Mouse (Mus musculus) cerebellum, postnatal 36 days (tissue): ENCODE measurements around the gene Rpap3.

Experiments used
- DNase-seq, 2 experiments: peaks; one replicate each; pipeline ENCODE4 v3.0.0; 2021 to 2022; ENCODE audit warnings: mixed read lengths in 2 of 2

The Rpap3 gene

DNA sequence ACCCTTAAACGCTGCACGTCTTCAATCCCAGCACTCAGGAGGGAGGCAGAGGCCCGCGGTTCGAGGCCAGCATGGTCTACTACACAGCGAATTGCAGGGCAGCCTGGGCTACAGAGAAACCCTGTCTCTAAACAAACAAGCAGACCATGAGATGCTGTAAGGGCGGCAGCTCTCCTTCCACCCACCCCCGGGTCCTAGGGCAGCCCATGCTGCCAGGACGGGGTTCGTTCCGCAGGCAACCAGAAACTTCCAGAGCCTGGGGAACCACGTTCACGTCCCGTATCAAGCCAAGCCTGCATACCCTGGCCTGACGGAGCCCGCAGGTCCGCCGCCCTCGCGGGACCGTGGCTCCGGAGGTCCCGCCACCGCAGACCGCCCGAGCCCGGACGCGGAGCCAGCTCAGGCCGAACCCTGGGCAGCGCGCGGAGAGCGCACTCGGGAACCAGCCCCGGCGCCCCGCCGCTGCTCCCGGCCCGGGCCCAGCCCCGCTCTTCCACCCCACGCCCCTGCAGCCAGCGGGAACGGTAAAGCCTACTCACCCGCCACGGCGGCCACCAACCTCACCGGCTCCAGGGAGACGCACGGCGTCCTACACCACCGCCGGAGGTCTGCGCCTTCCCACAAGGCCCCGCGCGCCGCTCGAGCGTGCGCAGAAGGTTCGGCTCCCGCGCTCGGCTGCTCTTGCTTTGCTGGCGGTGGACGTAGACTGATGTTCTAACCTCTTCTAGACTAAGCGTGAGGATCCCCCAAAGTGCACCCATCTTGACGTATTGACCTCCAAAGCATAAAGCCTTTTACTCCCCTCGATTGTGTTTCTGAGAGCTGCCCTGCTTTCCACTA lies at the start of gene Rpap3:
Gene Rpap3 (minus strand): TSS at position 615 of the 840 bp plus-strand sequence.
- peak; percentile 88 for DNase-seq

DNA sequence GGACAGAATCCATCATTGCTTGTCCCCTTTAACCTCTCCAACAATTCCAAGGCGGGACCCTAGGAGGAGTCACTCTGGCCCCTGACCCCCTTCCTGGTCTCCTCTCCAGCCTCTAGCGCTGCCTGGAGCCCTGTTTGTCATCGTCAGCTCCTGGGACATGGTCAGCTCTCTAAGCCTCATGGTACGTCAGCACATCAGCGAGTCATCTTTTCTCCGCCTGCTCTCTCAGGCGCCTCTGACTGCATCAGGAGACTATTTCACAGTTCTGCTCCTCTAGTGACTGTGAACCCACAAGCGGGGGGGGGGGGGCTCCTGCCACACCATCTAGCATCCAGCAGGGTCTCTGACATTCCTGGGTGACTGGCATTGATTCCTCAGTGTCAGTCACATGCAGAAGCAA lies 49.7 kb upstream of the Rpap3 start:
- DNase-seq: no peak

GRCm38 (mm10) chr15:97754476-97754875 lies 48.9 kb upstream of the Rpap3 start:
- no peak for DNase-seq

DNA sequence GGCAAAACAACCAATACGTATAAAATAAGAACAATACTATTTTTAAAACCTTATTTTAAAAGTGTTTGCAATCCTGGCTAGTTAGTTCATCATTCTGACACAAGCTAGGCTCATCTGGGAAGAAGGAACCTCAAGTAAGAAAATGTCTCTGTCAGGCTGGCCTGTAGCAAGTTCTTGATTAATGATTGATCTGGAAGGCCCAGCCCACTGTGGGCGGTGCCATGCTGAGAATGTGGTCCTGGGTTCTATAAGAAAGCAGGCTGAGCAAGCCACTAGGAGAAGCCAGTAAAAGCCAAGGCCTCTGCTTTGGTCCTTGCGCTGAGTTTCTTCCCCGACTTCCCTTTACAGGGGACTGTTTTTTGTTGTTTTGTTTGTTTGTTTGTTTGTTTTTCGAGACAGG lies 46.9 kb upstream of the Rpap3 start:
- DNase-seq: no peak

DNA sequence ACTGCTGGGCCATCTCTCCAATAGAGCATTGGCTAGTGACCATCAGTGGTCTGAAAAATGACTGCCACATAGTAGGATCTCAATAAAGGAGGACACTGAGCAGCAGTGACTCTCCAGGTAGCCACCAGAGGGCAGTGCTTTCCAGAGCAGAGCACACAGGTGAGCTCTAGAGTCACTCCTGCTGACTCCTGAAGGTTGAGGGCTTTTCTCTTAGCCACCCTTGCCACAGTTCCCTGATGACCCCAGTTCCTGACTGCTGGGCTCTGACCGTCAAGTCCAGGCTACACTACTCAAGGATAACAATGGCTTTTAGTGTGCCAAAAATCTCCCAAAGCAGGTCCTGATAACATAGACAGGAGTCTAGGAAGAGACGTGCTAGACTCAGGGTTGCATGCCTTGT lies 46.1 kb upstream of the Rpap3 start:
- no peak for DNase-seq

GRCm38 (mm10) chr15:97750697-97751096 lies 45.1 kb upstream of the Rpap3 start:
- DNase-seq: peak; percentile 44 to 54

- DNase-seq: no peak
Observed at GRCm38 (mm10) chr15:97749841-97750240, 44.2 kb upstream of the Rpap3 start.

DNA sequence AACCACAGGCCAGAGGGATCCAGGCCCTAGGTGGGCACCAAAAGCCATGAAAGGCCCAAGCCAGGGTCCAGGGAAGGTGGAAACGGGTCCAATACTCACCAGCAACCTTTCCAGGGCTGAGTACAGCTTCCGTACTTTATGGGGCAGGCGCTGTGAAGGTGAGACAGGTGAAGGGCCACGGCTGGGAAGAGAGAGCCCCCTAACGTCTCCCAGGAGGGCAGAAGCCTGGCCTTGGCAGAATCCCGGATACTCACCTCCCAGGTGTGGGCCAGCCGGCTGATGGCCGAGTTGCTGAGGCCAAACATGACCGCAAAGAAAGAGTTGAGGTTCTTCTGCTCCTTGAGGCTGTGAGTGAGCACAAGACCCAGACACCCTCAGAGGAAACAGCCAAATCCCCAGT lies 43.8 kb upstream of the Rpap3 start:
- DNase-seq: no peak

- DNase-seq: no peak
Observed at GRCm38 (mm10) chr15:97748964-97749363, 43.3 kb upstream of the Rpap3 start.

GRCm38 (mm10) chr15:97748309-97748708 lies 42.7 kb upstream of the Rpap3 start:
- DNase-seq: no peak

- DNase-seq: no peak
Observed at GRCm38 (mm10) chr15:97747486-97747885, 41.9 kb upstream of the Rpap3 start.

GRCm38 (mm10) chr15:97746748-97747147 lies 41.1 kb upstream of the Rpap3 start:
- DNase-seq: no peak

DNA sequence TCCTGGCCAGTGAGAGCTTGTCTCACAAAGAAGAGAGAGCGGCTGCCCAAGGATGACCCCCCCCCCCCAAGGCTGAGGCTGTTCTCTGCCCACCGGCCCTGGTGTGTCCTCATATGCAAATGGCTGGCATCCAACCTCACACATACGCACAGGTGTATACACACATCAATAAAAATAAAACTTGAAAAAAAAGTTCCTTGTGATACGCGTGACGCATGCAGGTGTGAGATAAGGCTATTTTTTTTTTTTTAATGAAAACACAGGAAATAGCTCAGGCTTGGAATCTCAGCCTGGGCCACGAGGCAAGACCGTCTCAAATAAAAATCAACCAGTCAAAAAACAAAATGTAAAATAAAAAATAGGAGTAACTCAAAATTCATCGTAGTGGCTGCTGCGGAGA lies 40.7 kb upstream of the Rpap3 start:
- DNase-seq: no peak

- peak in 1 of 2 experiments; percentile 23 for DNase-seq
Observed at GRCm38 (mm10) chr15:97745331-97745730, 39.7 kb upstream of the Rpap3 start.

DNA sequence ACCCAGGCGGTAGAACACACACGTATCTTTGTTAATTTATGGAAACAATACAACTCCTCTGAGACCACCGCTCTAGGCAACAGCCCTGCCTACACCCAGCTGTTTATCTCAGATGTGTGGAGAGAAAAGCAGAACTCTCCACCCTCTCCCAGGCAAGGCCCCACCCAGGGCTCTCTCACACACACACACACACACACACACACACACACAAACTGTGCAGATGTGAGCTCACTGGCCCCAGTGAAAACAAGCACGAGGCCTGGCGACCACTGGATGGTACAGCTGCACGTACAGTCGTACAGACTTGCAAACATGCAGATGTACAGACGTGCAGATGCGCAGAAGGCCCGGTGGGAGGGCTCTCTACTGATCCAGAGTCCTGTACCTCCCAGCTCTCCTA lies 39.3 kb upstream of the Rpap3 start:
- DNase-seq: no peak

DNA sequence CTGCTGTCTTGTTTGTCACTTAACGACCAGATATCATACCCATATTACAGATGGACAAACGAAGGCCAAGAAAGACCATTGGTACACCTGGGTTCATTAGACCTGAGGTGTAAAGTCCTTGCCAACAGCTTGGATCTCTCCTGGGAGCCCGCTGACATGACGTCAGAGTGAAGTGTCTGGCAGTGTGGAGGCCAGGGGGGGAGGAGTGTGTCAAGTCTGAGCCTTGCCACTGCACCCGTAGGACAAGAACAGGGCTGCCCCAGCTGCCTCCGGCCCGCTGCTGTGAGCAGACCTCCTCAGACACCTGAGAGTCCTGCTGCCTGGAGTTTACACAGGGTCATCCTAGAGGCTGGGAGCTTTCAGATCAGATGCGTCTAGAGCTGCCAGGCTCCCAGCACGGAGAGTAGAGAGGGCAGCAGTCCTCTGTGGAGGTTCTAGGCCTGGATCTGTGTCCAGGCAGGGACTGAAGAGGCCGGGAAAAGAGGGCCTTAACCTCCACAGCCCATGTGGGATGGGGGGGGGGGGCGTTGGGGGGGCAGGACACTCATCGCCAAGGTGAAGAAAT lies 38.4 kb upstream of the Rpap3 start:
- no peak for DNase-seq

DNA sequence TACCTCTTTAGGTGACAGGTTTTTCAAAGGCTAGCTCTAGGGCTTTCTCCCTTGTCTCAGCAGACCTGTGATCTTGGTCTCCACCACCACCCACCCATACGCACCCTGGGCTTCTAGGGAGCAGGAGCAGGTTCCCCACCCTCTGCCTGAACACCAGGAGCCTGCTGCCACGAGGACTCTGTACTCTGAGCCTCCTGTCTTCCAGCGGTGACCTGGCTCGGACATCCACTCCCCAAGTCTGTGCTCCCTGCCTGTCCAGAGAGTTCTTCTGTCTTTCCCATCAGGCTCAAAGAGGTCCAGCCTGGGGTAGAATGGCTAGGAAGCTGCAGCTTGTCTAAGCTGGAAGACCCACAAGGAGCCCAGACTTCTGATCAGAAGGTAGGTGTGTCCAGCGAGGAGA lies 37.6 kb upstream of the Rpap3 start:
- DNase-seq: no peak

DNA sequence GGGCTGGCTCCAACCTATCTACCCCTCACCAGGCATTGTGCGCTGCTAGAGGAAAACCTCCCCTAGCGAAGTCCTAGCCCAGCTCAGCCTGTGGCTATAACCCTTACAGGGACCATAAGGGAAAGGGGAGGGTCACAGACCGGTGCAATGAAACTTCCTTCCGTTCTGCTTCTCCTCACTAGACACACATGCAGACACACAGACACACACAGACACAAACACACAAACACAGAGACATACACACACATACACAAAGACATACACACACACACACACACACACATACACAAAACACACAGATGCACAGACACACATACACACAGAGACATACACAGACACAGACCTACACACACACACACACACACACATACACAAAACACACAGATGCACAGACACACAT lies 37.0 kb upstream of the Rpap3 start:
- no peak for DNase-seq

DNA sequence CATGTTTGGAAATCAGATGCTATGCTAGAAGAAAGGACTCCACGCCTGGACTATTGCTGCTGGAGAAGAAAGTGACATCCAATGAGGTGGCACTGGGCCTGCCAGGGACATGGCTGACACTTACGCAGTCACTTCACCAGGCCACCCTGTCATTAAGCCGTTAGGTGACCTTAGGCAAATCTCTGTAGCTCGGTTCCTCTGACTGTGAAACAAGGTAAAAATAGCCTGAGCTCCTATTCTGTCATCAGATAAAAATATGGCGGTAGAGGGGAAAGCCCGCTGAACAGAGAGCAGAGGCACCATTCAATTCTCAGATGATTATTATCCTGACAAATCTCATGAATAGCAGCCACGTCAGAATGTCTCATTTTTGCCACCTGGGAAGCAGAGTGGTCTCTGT lies 36.4 kb upstream of the Rpap3 start:
- DNase-seq: no peak

GRCm38 (mm10) chr15:97741662-97742061 lies 36.0 kb upstream of the Rpap3 start:
- no peak for DNase-seq

- DNase-seq: no peak
Observed at GRCm38 (mm10) chr15:97740283-97740732, 34.7 kb upstream of the Rpap3 start.

DNA sequence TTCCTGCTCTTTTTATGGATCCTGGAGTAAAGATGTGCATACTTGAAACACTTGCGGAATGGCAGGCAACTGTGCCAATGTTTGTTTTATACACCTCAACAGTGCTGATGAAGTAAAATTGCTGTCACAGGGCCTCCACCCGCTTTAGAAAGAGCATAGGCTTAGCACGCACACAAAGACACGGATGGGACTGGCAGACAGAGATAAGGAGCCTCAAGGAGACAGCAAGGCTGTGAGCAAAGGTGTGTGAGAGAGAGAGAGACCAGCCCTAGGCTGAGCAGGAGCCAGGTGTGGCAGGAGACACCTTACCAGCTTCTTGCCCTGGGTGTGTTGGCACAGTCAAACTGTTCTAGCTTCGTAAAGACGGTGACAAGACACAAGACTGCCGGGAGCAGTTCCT lies 33.3 kb upstream of the Rpap3 start:
- DNase-seq: no peak

- no peak for DNase-seq
Observed at GRCm38 (mm10) chr15:97731988-97732387, 26.4 kb upstream of the Rpap3 start.

DNA sequence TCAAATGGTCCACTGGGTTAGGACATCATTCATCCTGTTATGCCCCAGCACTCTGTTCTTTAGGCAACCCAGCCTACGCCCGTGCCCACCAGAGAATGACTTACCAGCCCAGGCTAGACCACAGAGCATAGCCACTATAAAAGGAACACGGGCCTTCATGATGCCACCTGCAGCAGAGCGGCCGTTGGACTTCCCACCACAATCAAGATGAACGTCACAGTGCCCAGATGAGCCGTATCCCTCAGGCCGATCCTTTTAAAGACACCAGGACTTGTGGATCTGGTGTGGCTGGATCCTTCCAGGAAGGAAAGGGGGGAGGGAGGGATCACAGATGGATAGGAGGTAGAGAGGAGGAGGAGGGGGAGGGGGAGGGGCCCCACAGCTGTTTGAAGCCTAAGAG lies 25.5 kb upstream of the Rpap3 start, which contains the start of gene Endou:
Gene Endou (minus strand): TSS at position 229 of the 400 bp plus-strand sequence.
- DNase-seq: no peak
